Mouse (Mus musculus) 416B (cell line): Measurements from ENCODE around the gene Krtap17-1.

ENCODE experiments used
- DNase-seq: peaks from one replicate; pipeline ENCODE4 v3.0.0; 2011; ENCODE audit warnings: low read depth

Gene Krtap17-1

GRCm38 (mm10) chr11:99965961-99966360 lies 27.8 kb downstream of the Krtap17-1 start:
- DNase-seq, result no peak

GRCm38 (mm10) chr11:99964213-99964612 lies 29.6 kb downstream of the Krtap17-1 start:
- peak; percentile 2 for DNase-seq

- DNase-seq, result no peak
Observed at GRCm38 (mm10) chr11:99948175-99948574, 45.6 kb downstream of the Krtap17-1 start, which contains the start of gene Krtap9-5. TSS of gene Krtap9-5 (plus strand) at chr11:99948475.
